Mouse (Mus musculus) testis, postnatal 14 days (tissue): Measurements from ENCODE around the gene Faim2.

ENCODE experiments used
- DNase-seq: peaks from one replicate; pipeline ENCODE4 v3.0.0; 2021; ENCODE audit warnings: low spot score

Faim2 gene

DNA sequence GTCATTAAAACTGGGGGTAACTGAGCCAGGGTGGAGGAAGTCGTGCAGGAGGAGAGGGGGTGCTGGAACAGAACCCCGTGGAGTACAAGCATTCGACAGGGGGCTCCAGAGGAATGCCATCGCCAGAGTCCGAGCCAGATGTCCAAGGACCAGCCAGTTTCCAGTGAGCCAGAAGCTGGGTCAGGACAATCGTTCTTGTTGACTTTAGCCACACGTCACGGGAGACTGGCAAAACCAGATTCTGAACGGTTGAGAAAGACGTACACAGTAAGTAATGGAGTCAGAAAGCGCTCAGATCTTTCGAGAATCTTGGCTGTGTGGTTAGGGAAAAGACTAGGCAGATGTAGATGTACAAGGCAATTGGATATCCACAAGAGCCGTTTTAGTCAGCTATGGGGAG lies 64.8 kb downstream of the Faim2 start:
- no peak for DNase-seq

DNA sequence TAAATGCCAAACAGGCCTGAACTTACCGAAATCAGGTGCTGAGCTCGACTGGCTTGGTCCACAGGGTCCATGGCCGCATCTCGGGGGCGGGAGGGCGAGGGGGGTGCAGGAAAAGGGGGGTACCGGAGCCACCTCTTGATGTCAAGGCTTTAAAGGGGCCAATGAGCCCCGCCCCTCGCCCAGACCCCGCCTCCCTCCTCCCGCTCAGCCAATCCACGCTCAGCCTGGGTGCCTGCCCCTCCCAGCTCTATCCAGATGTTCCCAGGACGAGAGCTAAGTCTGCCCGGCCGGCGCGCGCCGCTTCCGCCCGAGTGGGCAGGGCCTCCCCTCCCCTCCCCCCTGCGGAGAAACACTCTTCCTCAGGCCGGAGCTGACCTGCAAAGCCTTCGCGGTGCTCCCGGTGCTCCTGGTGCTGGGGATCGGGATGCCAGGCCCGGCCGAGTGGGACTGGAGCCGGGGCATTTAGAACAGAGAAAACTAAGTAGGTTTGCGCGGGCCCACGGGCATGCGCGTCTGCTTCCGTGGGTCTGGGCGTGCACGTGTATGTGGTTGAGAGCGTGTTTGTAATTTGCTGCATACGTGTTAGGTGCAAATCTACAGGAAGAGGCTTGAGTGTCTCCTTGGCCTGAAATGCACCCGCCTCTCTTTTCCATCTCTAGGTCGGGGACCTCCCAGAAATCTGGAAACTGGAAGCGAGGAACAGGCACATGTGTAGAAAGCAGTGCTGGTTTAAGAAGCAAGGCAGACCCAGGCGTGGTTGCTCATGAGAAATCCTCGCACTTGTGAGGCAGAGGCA lies 70.2 kb downstream of the Faim2 start, which contains the start of gene Nckap5l:
Gene Nckap5l, minus strand, starts transcription at position 143 of the 796 bp plus-strand sequence.
- DNase-seq, result peak; percentile 90

DNA sequence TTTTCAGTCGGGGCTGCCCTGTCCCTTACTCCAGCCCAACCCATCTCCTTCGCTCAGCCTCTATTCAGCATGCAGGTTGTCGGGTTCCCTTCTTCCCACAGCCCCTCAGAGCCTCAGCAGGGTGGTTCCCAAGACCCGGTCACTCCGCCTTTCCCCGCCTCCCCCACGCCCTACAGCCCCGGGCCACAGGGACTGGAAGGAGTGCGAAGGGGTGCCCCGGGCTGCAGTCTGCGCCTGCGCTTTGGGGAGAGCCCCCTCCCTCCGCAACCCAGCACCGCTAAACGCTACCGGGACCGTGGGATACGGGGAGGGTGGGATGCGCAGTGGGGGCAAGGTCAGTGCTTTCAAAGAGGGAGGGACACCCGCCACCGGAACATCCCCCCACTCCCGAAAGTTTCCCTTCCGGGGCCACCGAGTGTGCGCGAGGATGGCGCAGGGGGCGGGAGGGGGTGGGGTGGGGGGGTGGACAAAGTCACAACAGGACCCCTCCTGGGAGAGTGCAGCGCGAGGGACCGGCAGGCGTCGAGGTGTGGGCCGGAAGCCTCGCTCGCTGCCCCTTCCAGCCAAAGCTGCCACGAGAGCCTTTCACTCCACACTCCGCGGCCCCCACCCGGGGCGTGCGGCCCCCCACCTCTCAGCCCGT lies 70.9 kb downstream of the Faim2 start:
- peak; percentile 72 for DNase-seq

DNA sequence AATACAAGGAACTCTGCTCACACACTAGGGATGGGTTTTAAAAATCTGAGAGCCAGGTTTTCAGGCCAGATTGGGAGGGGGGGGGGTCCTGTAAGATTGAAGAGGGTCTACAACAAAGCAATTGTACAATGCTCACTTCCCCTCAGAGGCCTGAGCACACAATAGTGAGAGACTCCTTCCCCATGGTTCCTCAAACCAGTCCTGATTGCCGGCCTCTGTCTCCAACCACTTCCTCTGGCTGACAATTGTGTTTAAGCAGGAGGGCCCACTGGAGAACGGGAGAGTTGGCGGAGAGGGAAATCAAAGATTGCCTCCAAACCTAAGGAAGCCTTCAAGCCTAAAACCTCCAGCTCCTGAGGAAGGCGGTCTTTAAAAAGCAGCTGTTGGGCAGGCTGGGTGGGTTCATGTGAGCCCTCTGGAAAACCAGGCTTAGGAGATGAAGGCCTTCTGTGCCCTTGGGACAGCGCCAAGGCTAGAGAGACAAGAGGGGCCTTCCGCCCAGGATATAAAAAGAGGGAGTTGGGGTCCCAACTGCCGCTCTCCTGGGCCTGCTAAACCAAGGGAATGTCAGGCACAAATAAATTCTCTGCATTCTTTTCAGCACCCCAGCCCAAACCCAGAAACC lies 71.5 kb downstream of the Faim2 start:
- DNase-seq, result no peak

DNA sequence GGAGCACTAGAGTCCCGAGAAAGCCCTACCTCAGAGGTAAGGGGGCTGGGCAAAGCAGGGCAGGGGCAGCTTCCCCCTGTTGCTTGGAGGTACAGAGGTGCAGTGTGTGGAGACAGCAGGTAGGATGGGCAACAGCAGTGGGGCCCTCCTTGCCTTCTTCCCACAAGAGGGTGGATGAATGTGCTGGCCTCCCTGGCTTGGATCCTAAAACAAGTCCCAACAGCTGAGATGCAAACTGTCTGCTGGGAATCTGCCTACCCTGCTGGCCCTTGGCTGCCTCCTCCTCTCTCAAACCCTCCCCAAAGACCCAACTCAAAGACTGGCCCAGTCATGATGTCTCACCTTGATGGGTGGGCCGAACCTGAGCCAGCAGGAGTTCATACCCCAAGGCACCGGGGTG lies 72.5 kb downstream of the Faim2 start:
- no peak for DNase-seq

DNA sequence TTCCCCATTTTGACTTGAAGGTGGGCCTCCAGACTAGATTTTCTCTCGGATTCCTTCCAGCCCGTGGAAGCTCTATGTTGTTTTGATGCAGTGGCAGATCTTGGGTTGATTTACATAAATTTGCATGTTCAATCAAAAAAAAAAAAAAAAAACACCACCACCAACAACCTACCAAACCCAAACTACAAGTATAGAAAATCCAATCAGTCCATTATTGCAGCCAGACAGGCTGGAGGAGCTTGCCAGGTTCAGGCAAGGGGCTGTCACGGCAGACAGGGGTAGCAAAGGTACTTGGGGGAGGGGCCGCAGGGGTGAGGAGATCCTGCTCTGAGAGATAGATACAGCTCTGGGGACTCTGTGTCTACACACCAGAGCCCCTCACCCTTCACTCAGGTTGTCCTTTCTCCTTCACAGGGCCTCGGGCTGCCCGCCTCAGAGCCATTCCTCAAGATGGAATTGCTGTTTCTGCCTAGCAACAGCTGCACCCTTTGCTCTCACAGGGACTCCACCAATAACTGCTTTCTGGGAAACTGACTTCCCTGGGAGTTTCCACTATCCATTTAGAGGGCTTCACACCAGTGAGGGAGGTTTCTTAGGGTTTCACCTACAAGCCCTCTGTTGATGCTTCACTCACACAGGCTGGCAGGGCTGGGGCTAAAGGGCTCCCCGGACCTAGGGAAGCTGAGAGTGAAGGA lies 73.2 kb downstream of the Faim2 start:
- no peak for DNase-seq

DNA sequence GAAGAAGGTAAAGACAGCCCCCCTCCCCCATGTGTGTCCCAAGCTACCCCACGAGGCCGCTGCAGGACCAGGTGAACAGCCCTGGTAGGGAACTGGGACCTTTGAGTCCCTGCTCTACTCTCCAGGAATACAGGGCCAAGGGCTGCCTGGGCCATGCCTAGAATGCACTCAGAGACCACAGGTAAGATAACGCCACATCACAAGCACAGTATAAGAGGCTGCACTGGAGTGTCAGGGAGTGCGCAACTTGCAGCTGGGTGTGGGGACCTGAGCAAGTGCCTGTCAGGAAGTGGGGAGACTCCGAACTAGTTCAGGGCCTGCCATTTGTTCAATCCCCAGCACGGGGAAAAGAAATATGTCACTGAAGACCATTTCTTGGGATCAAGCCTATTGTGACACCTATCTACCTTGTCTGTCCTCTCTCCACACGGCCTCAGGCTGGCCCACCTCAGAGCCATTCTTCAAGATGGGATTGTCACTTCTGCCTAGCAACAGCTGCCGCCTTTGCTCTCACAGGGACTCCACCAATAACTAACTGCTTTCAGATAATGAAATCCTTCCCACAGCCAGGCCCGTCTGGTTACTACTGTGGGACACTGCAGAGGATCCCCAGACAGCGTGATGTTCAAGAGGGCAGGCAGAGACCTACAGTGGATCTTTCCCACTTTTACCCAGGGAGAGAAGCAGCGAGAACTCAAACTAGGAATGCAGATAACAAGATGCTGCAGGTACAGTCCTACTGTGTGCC lies 74.6 kb downstream of the Faim2 start:
- no peak for DNase-seq

DNA sequence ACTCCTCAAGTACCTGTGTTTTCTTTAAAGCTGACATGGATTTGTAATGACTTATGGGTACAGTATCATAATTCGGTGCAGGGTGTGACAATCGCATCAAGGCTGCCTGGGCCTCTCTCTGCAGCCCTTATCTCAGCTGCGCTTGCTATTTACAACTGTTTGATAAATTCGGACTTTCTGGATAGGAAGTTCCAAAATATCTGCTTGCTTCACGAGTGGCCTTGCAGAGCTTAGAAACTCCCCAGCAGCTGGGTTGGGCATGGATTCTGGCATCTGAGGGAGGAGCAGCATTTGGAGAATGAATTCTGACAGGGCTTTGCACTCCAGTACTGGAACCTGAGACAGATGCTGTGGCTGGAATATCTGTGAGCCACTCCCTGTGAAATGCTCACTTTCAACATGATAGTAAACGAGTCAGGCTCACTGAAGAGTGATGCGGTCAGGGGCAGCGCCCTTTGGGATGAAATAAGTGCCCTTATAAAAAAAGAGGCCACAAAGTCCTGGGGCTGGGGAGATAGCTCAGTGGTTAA lies 78.1 kb downstream of the Faim2 start:
- DNase-seq, result peak; percentile 70

DNA sequence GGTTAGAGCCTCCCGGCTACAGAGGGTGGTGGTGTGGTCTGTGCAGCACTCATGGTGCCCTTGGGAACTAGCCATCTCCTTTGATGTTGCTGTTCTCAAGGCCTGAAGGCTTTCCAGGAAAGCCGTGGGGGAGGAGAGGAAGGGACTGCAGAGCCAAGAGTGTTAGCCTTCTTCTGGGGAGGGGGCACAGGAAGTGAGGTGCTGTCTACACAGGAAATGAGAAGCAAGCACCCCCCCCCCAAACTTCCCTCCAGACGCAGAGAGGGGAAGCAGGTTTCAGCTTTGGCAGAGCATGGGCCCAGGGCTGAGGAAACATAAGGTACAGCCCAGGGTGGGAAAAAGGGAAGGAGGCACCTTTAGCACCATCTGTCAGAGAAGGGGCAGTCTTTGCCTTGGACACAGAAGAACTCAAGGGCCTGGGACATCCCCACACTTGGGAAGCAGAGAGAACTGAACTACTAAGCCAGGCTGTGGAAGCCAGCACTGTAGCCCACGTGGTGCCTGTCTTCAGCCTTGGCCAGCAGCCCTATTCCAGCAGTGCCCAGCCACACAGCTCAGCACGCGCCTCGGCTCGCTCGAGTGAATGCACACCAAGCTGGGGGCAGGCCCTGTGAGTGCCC lies 78.7 kb downstream of the Faim2 start:
- DNase-seq, result peak; percentile 68
